Mouse (Mus musculus) spleen, adult 12 weeks (tissue): ENCODE data around the gene Stat5a.
A peak's percentile ranks its signal among the peaks of the same experiment; 100 is the strongest.

Experiments used
- DNase-seq: peaks from one replicate; pipeline ENCODE4 v3.0.0; 2022; ENCODE audit warnings: low spot score

Gene Stat5a

DNA sequence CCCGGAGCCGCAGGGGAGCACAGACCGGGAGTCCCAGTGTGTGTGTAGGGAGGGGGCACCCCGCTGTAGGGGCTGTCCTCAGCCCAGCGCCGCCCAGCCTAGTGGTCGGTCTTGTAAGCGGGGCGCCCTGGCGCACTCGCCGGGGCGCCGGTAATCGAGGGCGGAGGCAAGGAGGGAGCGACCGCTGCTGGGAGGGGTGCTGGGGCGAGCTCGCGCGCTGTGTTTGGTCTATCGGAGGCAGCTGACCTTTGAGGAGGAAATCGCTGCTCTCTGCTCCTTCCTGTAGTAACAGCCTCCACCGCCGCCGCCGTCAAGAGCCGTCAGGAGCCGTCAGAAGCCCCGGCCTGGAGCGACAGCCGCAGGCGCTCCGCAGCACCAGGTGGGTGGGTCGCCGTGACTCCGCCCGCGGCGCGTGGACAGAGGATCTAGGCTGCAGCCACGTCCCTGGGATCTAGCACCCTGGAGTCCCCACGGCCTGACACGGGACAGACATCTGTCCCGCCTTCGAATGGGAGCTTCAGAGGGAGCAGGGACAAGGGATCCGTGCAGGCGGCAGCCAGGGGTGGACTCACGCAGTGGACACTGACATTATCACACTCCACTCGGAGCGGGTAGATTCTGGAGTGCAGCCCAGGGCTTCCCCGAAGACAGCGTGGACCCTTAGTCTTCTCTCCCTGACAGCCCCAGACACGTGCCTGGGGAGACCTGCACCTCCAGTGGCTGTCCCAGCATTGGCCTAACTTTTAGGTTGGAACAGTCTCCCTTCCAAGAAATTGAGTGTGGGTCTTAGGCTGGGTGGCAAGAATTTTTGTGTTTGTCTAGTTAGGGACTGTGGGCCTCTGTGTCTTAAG lies 1.3 kb downstream of the Stat5a start:
- peak; percentile 73 for DNase-seq

DNA sequence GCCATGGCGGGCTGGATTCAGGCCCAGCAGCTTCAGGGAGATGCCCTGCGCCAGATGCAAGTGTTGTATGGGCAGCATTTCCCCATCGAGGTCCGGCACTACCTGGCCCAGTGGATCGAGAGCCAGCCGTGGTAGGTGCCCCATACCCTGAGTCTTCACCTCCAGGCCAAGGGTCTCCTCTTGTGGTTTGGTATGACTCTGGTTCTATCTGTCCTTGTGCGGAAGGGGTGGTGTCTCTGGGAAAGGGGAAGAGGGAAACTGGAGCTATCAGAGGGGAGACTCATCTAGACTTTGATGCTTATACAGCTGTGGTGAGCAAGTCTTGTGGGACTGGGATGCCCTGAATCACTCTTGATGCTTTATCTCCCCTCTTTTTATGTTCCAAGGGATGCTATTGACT lies 2.2 kb downstream of the Stat5a start:
- DNase-seq, result no peak

DNA sequence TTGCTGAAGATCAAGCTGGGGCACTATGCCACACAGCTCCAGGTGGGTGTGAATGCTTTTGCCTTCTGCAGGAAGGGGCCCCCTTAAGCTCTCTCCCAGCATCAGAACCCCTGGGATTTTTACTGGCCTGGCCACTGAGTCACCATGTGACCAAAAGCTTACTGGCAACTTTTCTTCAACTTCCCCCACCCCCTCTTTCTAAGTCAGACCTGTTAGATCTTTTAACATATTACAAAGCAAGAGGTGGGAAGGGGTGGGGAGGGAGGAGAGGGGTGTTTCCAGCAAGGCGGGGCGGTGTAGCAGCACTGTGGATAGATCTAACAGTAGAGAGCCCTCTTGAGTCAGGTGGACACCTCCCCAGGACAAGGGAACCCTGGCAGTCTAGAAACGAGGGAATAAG lies 2.7 kb downstream of the Stat5a start:
- DNase-seq, result no peak

DNA sequence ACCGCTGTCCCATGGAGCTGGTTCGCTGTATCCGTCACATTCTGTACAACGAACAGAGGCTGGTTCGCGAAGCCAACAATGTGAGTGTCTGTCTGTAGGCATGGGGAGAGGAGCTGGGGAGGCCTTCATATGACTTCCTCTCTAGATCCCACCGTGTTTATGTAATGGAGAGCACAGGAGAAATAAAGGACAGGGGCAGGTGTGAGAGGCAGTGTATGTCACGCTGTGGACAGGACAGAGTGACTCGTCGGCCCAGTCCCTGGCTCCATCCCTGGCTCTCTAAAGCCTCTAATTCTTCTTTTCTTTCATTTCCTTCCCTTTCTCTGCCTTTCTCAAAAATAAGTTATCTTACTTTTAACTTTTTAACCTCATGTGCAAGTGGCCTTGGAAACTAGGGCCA lies 4.0 kb downstream of the Stat5a start:
- no peak for DNase-seq

DNA sequence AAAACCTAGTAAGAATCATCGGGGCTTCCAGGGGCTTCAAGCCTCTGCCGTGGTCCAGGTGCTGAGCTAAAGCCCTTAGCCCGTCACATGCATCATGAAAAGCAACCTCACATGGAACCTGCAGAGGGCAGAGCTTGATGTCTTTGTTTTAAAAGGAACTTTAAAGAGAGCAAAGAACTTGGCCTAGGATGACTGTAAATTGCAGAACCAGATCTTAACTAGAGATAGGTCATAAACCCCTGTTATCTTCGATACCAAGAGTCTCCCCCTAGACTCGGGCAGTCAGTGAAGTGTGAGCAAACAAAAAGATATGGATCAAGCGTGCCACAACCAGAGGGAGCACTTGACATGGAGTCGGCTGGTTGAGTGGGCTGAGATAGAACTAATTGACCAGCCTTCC lies 6.5 kb downstream of the Stat5a start:
- DNase-seq, result no peak

DNA sequence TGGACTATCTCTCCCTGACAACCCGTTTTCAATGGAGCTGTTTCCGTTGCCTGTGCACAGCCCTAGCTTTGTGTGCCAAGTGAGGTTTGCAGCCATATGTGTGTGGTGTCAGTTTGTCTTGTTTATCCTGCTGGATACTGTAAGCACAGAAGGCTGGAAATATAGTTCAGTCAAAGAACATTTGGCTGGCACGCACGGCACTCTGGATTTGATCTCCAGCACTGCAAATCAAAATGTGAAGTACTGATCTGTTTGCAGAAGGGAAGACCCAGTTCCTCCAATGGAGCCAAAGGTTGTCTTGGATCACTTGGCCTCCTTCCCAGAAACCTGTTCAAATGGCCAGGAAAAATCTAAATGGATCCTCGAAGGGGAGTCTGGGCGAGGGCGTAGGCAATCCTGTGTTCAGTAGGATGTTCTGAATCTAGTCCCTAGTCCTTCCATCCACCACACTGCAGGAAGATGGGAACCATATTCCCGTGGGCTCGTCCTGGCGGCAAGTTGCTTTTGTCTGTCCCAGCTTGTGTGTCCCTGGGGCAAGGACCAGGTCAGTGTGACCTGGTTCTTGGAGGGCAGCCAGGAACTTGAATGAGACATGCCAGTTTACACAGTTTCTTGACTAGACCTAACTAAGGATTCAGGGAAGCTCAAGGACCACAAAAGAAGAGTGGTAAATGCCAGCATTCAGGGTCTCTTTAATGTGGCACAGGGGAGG lies 11.3 kb downstream of the Stat5a start:
- no peak for DNase-seq

DNA sequence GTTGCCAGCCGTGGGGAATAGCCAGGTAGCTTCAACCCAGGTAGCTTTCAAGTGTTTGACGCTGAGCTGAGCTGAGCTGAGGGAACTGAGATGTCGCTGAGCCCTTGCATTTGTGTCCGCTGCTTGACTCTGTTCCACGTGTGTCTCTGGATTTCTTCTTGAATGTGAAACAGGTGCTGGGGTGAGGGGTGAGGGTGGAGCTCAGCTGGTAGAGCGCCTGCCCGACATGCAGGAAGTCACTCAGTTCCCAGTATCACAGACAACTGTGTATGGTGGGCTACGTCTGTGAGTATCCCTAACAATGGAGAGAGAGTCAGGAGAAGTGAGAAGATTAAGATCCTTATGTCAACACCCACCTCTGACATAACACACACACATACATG lies 11.8 kb downstream of the Stat5a start:
- no peak for DNase-seq

DNA sequence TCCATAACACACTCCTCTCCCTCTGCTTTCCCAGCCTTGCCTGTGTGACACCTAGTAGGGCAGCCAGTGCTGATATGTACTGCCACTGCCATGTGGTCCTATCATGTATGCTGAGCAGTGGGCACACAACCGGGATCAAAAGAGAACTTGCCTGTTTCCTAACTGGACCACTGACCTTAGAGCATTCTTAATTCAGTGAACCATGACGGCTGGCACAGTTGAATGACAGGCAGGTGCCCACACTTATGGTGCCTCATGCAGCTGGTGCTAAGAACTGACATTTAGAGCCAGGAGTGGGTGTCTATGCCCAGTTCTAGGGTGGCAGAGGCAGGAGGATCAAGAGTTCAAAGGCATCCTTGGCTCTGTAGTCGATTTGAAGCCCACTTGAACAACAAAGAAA lies 16.6 kb downstream of the Stat5a start:
- no peak for DNase-seq

DNA sequence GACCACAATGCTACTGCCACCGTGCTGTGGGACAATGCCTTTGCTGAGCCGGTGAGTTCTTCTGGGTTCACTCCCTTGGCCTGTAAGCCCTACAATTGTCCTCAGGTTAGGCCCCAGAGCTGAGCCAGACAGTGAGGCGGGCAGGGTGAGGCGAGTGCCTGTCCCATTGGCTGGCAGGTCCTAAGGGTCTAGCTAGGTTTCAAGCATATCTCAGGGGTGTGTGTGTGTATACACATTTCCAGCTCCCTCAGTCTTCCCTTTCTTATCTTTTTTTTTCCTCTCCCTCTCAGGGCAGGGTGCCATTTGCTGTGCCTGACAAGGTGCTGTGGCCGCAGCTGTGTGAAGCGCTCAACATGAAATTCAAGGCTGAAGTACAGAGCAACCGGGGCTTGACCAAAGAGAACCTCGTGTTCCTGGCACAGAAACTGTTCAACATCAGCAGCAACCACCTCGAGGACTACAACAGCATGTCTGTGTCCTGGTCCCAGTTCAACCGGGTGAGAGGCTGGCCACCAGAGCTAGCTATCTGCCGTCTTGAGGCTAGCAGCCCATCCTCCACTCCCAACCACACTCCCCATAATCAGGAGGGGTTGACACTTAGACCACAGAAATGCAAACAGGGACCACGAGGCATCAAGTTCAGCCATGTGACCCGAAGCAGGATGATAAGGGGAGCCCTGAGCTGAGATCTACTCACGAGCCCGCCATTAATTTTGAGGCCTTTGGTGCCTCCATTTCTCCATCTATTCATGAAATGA lies 20.3 kb downstream of the Stat5a start:
- DNase-seq, result no peak

DNA sequence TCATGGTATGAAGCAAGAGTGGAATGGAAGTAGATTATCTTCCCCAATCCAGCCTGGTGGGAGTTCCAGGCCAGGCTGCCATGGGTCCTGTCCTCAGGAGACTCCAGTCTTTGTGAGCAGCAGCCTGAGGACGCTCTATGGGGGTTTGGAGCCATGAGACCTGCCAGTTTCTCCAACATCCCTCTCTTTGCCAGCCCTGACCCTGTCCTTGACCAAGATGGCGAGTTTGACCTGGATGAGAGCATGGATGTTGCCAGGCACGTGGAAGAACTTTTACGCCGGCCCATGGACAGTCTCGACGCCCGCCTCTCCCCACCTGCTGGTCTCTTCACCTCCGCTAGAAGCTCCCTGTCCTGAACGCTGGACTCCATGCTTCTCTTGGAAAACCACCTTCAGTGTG lies 24.5 kb downstream of the Stat5a start:
- no peak for DNase-seq

DNA sequence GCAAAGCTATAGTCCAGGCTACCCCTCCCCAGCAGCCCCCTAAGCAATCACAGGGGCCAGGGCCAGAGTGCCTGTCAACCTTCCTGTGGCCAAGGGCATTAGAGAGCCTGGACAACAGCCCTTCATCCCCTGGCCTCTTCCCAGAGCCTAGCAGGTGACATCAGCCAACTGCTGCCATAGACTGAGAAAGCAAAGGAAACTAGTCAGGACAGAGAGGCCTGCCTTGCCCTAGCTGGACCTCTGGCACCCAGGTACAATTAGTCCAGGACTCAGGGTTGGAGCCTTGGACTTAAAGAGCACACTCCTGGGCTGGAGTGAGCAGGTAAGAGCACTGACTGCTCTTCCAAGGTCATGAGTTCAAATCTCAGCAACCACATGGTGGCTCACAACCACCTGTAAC lies 26.3 kb downstream of the Stat5a start:
- DNase-seq, result no peak

DNA sequence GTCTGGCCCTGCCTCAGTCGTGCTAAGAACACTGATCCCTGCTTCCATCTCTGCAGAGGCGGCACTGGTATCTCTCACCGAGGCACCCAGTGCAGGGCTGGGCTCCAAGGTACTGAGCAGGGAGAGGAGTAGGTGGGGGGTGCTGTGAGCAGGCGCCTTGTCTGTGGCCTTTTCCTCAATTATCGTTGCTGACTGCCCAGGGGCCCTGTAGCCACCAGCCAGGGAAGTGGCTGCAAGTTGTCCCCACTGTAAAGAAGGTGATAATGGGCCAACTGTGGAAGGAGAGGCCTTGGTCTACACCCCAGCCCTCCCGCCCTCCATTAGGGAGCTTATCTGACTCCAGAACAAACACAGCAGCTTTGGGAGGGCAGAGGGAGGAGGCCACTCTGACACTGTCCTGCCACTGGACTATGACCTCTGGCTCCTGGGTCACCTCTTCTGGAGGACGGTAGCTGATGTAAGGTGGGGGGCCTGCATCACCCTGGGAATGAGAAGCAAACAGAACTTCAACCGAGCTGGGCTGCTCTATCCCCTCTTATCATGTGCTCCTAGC lies 27.1 kb downstream of the Stat5a start:
- DNase-seq, result no peak

DNA sequence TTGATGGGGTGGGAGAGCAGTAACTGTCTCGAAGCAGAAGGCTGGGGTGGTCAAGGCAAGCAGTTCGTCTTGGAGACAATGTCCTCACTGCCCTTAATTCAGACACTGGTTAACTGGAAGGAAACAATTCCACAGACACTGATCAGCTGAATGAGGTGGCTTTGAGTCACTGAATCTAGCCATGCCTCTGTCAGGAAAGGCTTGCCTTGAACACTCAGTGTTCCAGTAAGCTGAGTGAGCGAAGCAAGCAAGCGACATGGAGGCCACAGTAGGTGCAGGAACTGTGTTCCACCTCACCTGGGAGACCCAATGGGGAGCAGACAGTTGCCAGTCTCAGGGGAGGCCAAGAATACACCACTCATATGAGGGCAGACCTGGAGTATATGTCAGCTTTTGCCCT lies 28.1 kb downstream of the Stat5a start:
- no peak for DNase-seq

DNA sequence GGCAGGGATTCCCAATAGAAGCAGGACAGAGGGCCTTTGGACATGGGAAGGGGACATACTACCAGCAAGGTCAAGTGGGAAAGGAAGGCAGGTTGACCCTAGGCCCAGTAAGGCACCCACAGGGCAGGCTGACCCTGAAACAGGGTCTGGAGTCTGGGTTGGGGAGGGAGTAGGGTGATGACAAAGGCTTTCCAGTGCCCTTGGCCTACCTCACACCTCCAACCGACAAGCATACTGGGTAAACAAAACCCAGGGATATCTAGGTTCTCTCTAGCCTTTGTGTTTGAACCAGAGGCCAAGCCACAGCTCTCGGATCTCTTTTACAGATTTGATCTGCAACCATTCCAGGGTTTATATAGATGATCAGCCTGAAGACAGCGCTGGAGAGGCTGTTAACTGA lies 28.6 kb downstream of the Stat5a start:
- DNase-seq, result no peak

DNA sequence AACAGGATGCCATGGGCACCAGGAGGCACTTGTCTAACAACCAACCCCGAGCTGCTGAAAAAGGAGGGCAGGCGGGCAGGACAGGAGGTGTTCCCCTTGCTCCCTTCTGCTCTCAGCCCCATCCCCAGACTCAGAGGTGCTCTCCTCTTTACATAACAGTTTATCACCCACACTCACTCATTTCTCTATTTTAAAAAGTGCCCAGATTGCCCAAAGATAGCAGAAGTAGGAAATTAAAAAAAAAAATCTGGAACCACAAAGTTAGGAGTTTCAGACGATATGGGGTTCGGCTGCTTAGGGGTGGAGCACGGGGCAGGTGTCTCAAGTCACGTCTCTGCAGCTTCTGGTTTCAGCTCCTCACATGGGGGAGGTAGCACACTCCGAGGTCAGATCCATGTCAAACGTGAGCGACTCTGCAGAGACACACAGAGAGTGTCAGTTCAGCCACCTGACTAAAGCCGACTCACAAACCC lies 29.2 kb downstream of the Stat5a start:
- DNase-seq, result no peak

DNA sequence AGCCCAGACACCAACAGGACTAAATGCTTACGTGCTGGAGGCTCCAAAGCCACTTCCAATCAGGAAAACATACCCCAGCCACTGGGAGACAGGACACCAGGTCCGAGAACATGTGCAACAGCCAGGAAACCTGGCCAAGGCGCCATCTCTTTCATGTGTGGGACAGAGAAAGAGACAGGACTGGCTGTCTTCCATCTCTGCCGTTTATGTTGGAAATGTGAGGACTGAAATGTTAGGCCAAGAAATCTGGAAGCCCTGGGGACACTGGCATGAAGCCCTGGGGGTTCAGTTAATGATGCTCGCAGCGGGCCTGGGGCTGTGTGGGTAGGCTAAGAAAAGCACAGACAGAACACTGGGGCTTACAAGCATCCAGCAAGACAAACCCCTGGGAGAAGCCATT lies 31.3 kb downstream of the Stat5a start:
- no peak for DNase-seq

DNA sequence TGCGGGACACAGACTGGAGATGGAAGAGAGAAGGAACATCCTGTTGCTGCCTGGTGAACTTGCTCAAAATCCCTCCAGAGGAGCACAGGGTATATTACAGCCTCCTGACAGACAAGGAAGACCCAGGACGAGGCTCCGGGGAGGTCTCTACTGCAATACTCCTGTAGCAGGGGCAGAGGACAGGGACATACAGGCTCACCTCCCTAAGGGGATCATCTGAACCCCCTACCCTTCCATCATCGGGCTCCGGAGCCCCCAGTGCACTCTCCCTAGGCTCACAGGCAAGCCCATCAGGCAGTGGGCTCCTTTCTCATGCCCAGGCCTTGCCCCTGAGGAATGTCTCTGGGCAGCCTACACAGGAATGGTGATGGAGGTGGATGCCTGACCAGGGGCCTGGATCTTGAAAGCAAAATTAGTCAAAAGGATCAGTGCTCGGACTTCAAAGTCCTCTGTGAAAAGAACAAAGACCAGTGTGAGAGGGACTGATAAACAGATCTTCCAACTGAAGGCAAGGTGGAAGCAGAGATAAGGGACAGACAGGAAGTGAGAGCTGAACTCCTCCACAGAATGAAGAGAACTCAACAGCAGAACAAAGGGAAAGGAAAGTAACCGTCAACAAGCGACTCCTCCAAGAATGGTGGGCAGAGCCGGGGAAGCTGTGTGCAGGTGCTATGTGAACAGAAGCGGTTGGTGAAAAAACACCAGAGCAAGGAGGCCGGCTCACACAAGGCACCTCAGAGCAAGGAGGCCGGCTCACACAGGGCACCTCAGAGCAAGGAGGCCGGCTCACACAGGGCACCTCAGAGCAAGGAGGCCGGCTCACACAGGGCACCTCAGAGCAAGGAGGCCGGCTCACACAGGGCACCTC lies 32.3 kb downstream of the Stat5a start:
- DNase-seq, result peak; percentile 28

DNA sequence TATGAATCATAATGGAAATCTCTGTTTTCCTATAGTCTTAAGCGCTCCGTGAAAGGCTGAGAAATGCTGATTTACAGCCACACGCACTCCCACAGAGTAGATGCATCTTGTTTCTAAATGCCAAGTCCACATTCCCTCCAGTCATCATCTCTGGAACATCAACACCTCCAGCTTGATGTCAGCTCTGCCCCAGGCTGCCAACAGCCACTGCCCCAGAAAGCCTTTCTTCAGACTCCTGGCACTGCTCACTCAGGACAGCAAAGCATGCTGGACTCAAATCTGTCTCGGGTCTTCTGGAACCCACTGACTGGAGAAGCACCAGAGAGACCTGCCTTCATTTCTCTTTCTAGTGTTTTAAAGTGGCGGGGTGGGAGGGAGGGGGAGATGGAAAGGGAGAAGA lies 33.3 kb downstream of the Stat5a start:
- DNase-seq, result no peak

DNA sequence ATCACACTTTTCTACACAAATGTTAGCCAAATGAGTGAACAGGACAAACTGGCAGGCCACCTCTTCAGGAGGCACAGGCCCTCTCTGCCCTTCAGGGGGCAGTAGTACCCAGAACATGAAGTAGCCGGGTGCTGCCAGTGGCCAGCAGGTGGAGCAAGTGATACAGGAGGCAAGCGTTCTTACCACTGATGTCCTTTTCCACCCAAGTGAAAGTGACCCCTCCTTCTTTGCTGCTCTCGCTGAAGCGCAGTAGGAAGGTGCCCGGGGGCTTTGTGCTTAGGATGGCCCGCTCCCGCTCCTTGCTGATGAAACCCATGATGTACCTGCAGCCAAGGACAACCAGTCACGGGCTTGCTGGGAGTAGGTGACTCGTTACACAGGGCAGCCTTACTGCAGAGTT lies 34.3 kb downstream of the Stat5a start:
- DNase-seq, result peak; percentile 81

DNA sequence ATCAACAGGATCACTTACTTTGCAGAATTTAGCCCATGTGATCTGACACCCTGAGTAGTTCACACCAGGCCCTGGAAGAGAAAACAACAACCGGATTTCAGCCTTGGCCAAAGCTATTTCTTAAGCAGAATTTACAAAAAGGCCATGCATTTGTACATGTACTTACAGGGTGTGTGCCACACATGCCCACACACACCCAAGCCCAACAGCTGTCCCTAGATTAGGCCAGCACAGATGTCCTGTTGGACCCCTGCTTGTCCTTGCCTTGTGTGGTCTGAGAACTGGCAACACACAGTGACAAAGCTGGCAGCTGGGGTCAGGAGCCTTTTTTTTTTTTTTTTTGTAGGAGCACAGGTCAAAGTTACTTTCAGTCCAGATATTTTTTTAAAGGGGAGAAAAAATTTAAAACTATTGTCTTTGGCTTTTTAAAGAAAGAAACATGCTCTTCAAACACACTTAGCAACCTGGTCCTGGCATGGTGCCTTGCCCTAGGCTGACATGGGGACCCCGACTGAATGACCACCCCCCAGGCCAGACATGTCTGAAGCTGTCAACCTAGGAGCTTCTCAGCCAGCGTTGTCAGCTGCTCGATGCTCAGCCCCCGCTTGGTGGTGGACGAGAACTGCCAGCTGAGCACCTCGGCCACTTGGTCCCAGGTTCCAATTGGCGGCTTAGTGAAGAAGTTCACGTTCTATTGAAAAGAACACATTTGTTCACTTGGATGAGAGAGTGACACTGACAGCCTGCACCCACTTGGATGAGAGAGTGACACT lies 35.2 kb downstream of the Stat5a start:
- no peak for DNase-seq

DNA sequence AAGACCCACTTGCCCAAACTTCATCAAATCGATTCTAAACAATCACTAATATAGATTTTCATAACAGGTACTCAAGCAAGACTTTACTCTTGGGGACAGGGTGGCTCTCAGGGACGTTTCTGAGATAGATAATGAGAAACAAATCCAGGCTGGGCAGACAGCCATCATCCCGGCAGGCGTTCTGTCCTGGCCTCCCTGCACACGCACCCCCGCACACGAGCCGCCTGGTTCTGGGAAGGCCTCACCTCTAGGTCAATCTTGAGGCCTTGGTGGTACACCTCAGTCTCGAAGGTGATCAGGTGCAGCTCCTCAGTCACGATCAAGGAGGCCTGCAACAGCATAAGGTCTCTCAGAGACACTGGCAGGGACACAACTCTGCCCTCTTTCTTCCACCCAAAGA lies 36.9 kb downstream of the Stat5a start:
- no peak for DNase-seq
